ENCODE assay signal across 26 mouse cellular contexts in genomic region chr7:79986717-79987116, GRCm38 (mm10). TPM values are rescaled to one million over a fixed set of nuclear protein-coding genes. Genes with fewer than 3 reads are reported as not detected.
DNase-seq lines count a peak whose midpoint lies in the region; ATAC-seq lines count a peak whose summit lies in the region.
"Had no signal": no experiment of that assay in that cellular context is flagged by ENCODE, and none has a peak within 500 bp of the region (broad histone marks: within the 10 kb centered on the region; RNA-seq: fewer than 3 reads in every experiment).

No protein-coding gene starts in this region.

- WGBS in limb, embryonic 13.5 days, result 81% methylated on average over 7 of the region's 7 CpGs
- WGBS in limb, embryonic 10.5 days, result 89% methylated on average over 7 of the region's 7 CpGs
- 87% methylated on average over 7 of the region's 7 CpGs for WGBS in limb, embryonic 15.5 days

- H3K27ac ChIP-seq in limb, embryonic 13.5 days, result no peak overlapping the region
- H3K27ac ChIP-seq in limb, embryonic 10.5 days, result no peak overlapping the region
- peak overlapping the region; percentile 18; the same call in 1 of the 2 replicates for H3K27ac ChIP-seq in limb, embryonic 15.5 days
- H3K27ac ChIP-seq: embryonic facial prominence, embryonic 13.5 days; forebrain, embryonic 12.5 days; forebrain, embryonic 15.5 days; heart, embryonic 15.5 days; hindbrain, embryonic 10.5 days; hindbrain, embryonic 15.5 days had no signal

- no peak overlapping the region for H3K4me2 ChIP-seq in limb, embryonic 13.5 days (replicated peaks)
- H3K4me2 ChIP-seq in limb, embryonic 15.5 days, result no peak overlapping the region
- H3K4me2 ChIP-seq: embryonic facial prominence, embryonic 13.5 days; forebrain, embryonic 12.5 days; forebrain, embryonic 15.5 days; heart, embryonic 12.5 days; heart, embryonic 15.5 days; hindbrain, embryonic 15.5 days had no signal

- no peaks in the 10 kb centered on the region for H3K4me1 ChIP-seq in limb, embryonic 13.5 days
- H3K4me1 ChIP-seq in limb, embryonic 10.5 days, result no peaks in the 10 kb centered on the region
- H3K4me1 ChIP-seq in limb, embryonic 15.5 days, result no peaks in the 10 kb centered on the region
- H3K4me1 ChIP-seq: embryonic facial prominence, embryonic 13.5 days; forebrain, embryonic 12.5 days; forebrain, embryonic 15.5 days; heart, embryonic 12.5 days; heart, embryonic 15.5 days; hindbrain, embryonic 15.5 days had no signal

- no peak for ATAC-seq in limb, embryonic 13.5 days (ENCODE audit: low FRiP score, low read depth)
- ATAC-seq in erythroblast, adult 5-6 weeks (replicated peaks; ENCODE audit: low FRiP score, poor library complexity, severe bottlenecking), result peak; percentile 35; the same call in 1 of the 2 replicates
- no peak for ATAC-seq in limb, embryonic 15.5 days (ENCODE audit: insufficient number of reproducible peaks, low FRiP score, low TSS enrichment, low read depth)
- ATAC-seq: CD4-positive, CD25-positive, alpha-beta regulatory T cell, adult 4 months; forebrain, embryonic 15.5 days had no signal

- no peaks in the 10 kb centered on the region for H3K36me3 ChIP-seq in limb, embryonic 13.5 days
- H3K36me3 ChIP-seq in limb, embryonic 10.5 days, result no peaks in the 10 kb centered on the region
- H3K36me3 ChIP-seq in limb, embryonic 15.5 days, result no peaks in the 10 kb centered on the region
- H3K36me3 ChIP-seq: embryonic facial prominence, embryonic 13.5 days; forebrain, embryonic 12.5 days; forebrain, embryonic 15.5 days; heart, embryonic 12.5 days; heart, embryonic 15.5 days; hindbrain, embryonic 10.5 days; hindbrain, embryonic 15.5 days had no signal

- H3K4me3 ChIP-seq in limb, embryonic 13.5 days, result no peak overlapping the region
- H3K4me3 ChIP-seq in limb, embryonic 10.5 days, result no peak overlapping the region
- no peak overlapping the region for H3K4me3 ChIP-seq in limb, embryonic 15.5 days
- H3K4me3 ChIP-seq: embryonic facial prominence, embryonic 13.5 days; erythroblast, embryonic 14.5 days; forebrain, embryonic 12.5 days; forebrain, embryonic 15.5 days; heart, embryonic 12.5 days; heart, embryonic 15.5 days; hindbrain, embryonic 10.5 days; hindbrain, embryonic 15.5 days had no signal

- DNase-seq in limb, embryonic 10.5 days (ENCODE audit: low spot score), result no peak
- no peak for DNase-seq in liver
- DNase-seq in thymus, postnatal 14 days, result no peak
- DNase-seq: adrenal gland, adult 2 months; adrenal gland, postnatal 14 days; cerebellum, adult 11 months; cerebellum, adult 2 months; cerebellum, adult 9-11 months; cerebellum, postnatal 25 days; gastrocnemius, postnatal 25 days; heart, adult 18-20 months; heart, postnatal 10 days; heart, postnatal 36 days had no signal

- 0 out of 2 replicates have a peak overlapping the region, but pooled peaks have one; percentile 35 for H3K9ac ChIP-seq in limb, embryonic 13.5 days
- no peak overlapping the region for H3K9ac ChIP-seq in limb, embryonic 15.5 days
- H3K9ac ChIP-seq: embryonic facial prominence, embryonic 13.5 days; forebrain, embryonic 12.5 days; forebrain, embryonic 15.5 days; heart, embryonic 12.5 days; heart, embryonic 15.5 days; hindbrain, embryonic 15.5 days had no signal

- no peaks in the 10 kb centered on the region for H3K27me3 ChIP-seq in limb, embryonic 13.5 days
- H3K27me3 ChIP-seq in limb, embryonic 10.5 days (ENCODE audit: low read depth, poor library complexity, severe bottlenecking), result no peaks in the 10 kb centered on the region
- H3K27me3 ChIP-seq in limb, embryonic 15.5 days, result no peaks in the 10 kb centered on the region
- H3K27me3 ChIP-seq: embryonic facial prominence, embryonic 13.5 days; forebrain, embryonic 12.5 days; forebrain, embryonic 15.5 days; heart, embryonic 12.5 days; heart, embryonic 15.5 days; hindbrain, embryonic 15.5 days had no signal

- no peaks in the 10 kb centered on the region for H3K9me3 ChIP-seq in limb, embryonic 13.5 days
- no peaks in the 10 kb centered on the region for H3K9me3 ChIP-seq in limb, embryonic 10.5 days (replicated peaks)
- H3K9me3 ChIP-seq in limb, embryonic 15.5 days, result no peaks in the 10 kb centered on the region
- H3K9me3 ChIP-seq: embryonic facial prominence, embryonic 13.5 days; forebrain, embryonic 12.5 days; forebrain, embryonic 15.5 days; heart, embryonic 12.5 days; heart, embryonic 15.5 days; hindbrain, embryonic 10.5 days; hindbrain, embryonic 15.5 days had no signal

RNA-seq across cellular contexts. Expression of gene Zfp710, which starts 37.9 kb away (rescaled TPM):
- polyA plus RNA-seq in limb, embryonic 13.5 days (2015; fragmentation: Nextera tagmentation; extraction: Ambion mirVana), result 15.0 and 15.9 TPM in 2 replicates
- polyA plus RNA-seq in limb, embryonic 10.5 days (2016; fragmentation: Nextera tagmentation; extraction: Ambion mirVana), result 19.4 and 19.7 TPM in 2 replicates
- 6.9 and 8.8 TPM in 2 replicates for total RNA-seq in erythroblast, adult 5-6 weeks (2015; ENCODE audit: low replicate concordance)
- 5.1 and 6.0 TPM in 2 replicates for total RNA-seq in erythroblast, adult 5-6 weeks (2017; ENCODE audit: low replicate concordance)
- polyA plus RNA-seq in limb, embryonic 15.5 days (2015; fragmentation: Nextera tagmentation; extraction: Ambion mirVana), result 16.9 and 18.9 TPM in 2 replicates

RNA-seq across cellular contexts. Expression of gene Arpin, which starts 51.6 kb away (rescaled TPM):
- polyA plus RNA-seq in limb, embryonic 13.5 days (2015; fragmentation: Nextera tagmentation; extraction: Ambion mirVana), result 18.8 and 20.3 TPM in 2 replicates
- polyA plus RNA-seq in limb, embryonic 10.5 days (2016; fragmentation: Nextera tagmentation; extraction: Ambion mirVana), result 14.3 and 16.1 TPM in 2 replicates
- not detected in 2 replicates for total RNA-seq in erythroblast, adult 5-6 weeks (2015; ENCODE audit: low replicate concordance)
- total RNA-seq in erythroblast, adult 5-6 weeks (2017; ENCODE audit: low replicate concordance), result 0.34 and 0.42 TPM in 2 replicates
- 26.3 and 28.3 TPM in 2 replicates for polyA plus RNA-seq in limb, embryonic 15.5 days (2015; fragmentation: Nextera tagmentation; extraction: Ambion mirVana)
- total RNA-seq: MEL had no signal
- polyA plus RNA-seq: CD4-positive, CD25-positive, alpha-beta regulatory T cell, adult 4 months; erythroblast, embryonic 14.5 days had no signal
